ENCODE assay signal across 16 mouse cellular contexts in the genomic region with DNA sequence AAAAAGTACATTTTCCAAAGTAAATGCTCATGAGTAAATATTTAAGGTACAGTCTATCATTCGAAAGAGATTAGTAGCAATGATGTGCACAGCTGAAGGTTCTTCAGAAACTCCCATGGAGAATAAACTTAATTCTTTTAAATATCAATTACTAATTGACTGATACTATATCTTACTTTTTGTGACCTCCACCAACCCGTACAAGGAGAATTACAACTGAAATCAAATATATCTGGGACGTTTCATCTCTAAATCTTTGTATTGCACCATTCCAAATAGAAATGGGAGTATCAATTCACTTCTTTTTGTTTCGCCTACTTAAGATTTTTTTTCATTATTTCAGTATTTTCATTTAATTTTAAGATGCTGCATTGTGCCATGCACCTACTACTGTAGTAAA. TPM values are rescaled to one million over a fixed set of nuclear protein-coding genes. Genes with fewer than 3 reads are reported as not detected.
"Had no signal": no experiment of that assay in that cellular context is flagged by ENCODE, and none has a peak within 500 bp of the region (broad histone marks: within the 10 kb centered on the region; RNA-seq: fewer than 3 reads in every experiment).

A gene (minus strand): TSS at position 101 of the 400 bp plus-strand sequence.

RNA-seq across cellular contexts. Expression of the gene that starts here (rescaled TPM):
- polyA plus RNA-seq: cerebellum, adult 2 months; cortical plate, adult 2 months; embryonic facial prominence, embryonic 10.5 days; embryonic facial prominence, embryonic 11.5 days; embryonic facial prominence, embryonic 12.5 days; embryonic facial prominence, embryonic 13.5 days; embryonic facial prominence, embryonic 14.5 days; erythroblast, embryonic 14.5 days; forebrain, embryonic 10.5 days; forebrain, embryonic 12.5 days; forebrain, embryonic 14.5 days; forebrain, embryonic 15.5 days; forebrain, embryonic 16.5 days; forebrain, postnatal 0 days; frontal cortex, adult 2 months; gonadal fat pad, adult 2 months had no signal
